Mouse (Mus musculus) midbrain, embryonic 13.5 days (tissue): ENCODE measurements around the gene Hibch. TPM values are rescaled to one million over a fixed set of nuclear protein-coding genes. Genes with fewer than 3 reads are reported as not detected.

ENCODE experiments used
- ATAC-seq: fragments of 200-750 bp; cut with Nextera tagmentation; 2 replicates; pipeline ENCODE4 v1.8.0; 2017; ENCODE audit warnings: mild to moderate bottlenecking, moderate TSS enrichment, moderate library complexity
- H3K27ac ChIP-seq: fragments of 300-500 bp; sonication (generic); 2 replicates; pipeline ENCODE4 v1.5.1; 2015; ENCODE audit warnings: inconsistent platforms, mild to moderate bottlenecking, moderate library complexity
- H3K27me3 ChIP-seq: fragments of 300-500 bp; sonication (generic); 2 replicates; pipeline ENCODE4 v1.6.1; 2015; ENCODE audit warnings: mild to moderate bottlenecking, inconsistent platforms
- H3K36me3 ChIP-seq: fragments of 300-500 bp; sonication (generic); 2 replicates; pipeline ENCODE4 v1.6.1; 2015; ENCODE audit warnings: mild to moderate bottlenecking, inconsistent platforms
- H3K4me1 ChIP-seq: fragments of 300-500 bp; sonication (generic); replicated peaks from 2 replicates; pipeline ENCODE4 v1.6.1; 2015; ENCODE audit warnings: inconsistent platforms
- H3K4me2 ChIP-seq: fragments of 300-500 bp; sonication (generic); replicated peaks from 2 replicates; pipeline ENCODE4 v1.6.1; 2015; ENCODE audit warnings: moderate library complexity, mild to moderate bottlenecking, inconsistent platforms
- H3K4me3 ChIP-seq: fragments of 300-500 bp; sonication (generic); replicated peaks from 2 replicates; pipeline ENCODE4 v1.5.1; 2015; ENCODE audit warnings: mild to moderate bottlenecking, inconsistent platforms
- H3K9ac ChIP-seq: fragments of 300-500 bp; sonication (generic); replicated peaks from 2 replicates; pipeline ENCODE4 v1.6.1; 2015; ENCODE audit warnings: mild to moderate bottlenecking, inconsistent platforms
- H3K9me3 ChIP-seq: fragments of 300-500 bp; sonication (generic); 2 replicates; pipeline ENCODE4 v1.6.1; 2016; ENCODE audit warnings: mild to moderate bottlenecking, inconsistent platforms
- WGBS: fragments of 180-500 bp; shearing (Covaris S2); methylation state at CpG from one replicate; pipeline ENCODE4 v1.1.7; 2015; 5-methylcytosine and 5-hydroxymethylcytosine counted together
- polyA plus RNA-seq: library from polyadenylated mRNA; unstranded; fragments of >200 nt; fragmentation: Nextera tagmentation; extraction: Ambion mirVana; gene quantifications from 2 replicates; pipeline ENCODE4 v1.2.1, GENCODE M21; 2015

The Hibch gene
- polyA plus RNA-seq, 1 experiment from 2014 or later = 33.8 TPM

- Histone ChIP-seq H3K4me2 (no peak overlapping the region), H3K9ac (no peak overlapping the region), H3K4me3 (no peak overlapping the region), H3K9me3 (no peaks in the 10 kb centered on the region), H3K27me3 (no peaks in the 10 kb centered on the region), H3K27ac (no peak overlapping the region), H3K36me3 (no peaks in the 10 kb centered on the region), H3K4me1 (peaks cover 19% of the 10 kb centered on the region)
- ATAC-seq = no peak
- 40% methylated on average over 6 of the region's 6 CpGs for WGBS
These were observed 110.4 kb downstream of the Hibch start for GRCm38 (mm10) chr1:52955102-52955501.

DNA sequence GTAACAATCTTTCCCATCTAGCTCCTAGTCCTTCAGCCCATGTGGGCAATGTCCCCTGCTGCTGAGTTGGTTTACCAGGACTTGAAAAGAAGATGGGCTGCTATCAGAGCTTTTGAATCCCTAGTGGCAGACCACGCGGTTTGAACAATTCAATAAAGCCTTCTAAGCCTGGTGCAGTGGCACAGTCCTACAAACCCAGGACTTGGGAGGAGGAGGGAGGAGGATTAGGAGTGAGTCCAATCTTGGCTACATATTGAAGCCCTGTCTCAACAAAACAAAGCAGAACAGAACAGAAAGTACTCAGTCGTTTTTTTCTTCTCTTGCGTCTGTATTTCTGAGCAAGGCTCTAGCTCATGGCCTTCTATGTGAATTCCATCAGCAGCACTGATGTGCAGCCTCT lies 112.0 kb downstream of the Hibch start:
- no peak overlapping the region for H3K9ac ChIP-seq
- H3K4me2 ChIP-seq = no peak overlapping the region
- no peak for ATAC-seq
- 56% methylated on average over 4 of the region's 4 CpGs for WGBS
- no peaks in the 10 kb centered on the region for H3K27me3 ChIP-seq
- no peaks in the 10 kb centered on the region for H3K9me3 ChIP-seq
- H3K27ac ChIP-seq = no peak overlapping the region
- H3K4me3 ChIP-seq = no peak overlapping the region
- H3K4me1 ChIP-seq = peaks cover 19% of the 10 kb centered on the region
- no peaks in the 10 kb centered on the region for H3K36me3 ChIP-seq

- no peaks in the 10 kb centered on the region for H3K4me1 ChIP-seq
- H3K9ac ChIP-seq = no peak overlapping the region
- H3K9me3 ChIP-seq = no peaks in the 10 kb centered on the region
- no peaks in the 10 kb centered on the region for H3K36me3 ChIP-seq
- no peak overlapping the region for H3K4me2 ChIP-seq
- H3K27ac ChIP-seq = no peak overlapping the region
- 87% methylated on average over 6 of the region's 6 CpGs for WGBS
- no peak overlapping the region for H3K4me3 ChIP-seq
- no peak for ATAC-seq
- H3K27me3 ChIP-seq = no peaks in the 10 kb centered on the region
These were observed 115.5 kb downstream of the Hibch start for GRCm38 (mm10) chr1:52960191-52960590.

DNA sequence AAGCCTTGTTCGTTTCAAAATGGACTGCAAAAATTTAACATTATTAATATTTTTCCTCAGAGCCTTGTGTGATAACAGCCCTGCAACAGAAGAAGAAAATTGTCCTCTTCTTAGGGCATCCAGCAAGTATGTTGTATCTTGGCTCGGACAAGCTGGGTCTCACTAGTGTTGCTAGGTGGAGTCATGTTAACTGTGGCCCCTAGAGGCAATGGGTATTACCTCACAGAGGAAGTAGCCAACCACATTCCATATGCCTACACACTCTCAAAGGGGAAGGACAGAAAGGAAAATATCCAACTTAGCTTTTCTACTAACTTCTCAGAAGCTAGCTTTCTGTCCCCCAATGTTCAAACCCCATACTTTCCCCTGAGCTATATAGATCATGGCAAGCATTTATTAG lies 118.4 kb downstream of the Hibch start:
- no peaks in the 10 kb centered on the region for H3K9me3 ChIP-seq
- H3K36me3 ChIP-seq = no peaks in the 10 kb centered on the region
- H3K4me2 ChIP-seq = no peak overlapping the region
- ATAC-seq = no peak
- H3K4me1 ChIP-seq = no peaks in the 10 kb centered on the region
- 75% methylated on average over 2 of the region's 2 CpGs for WGBS
- no peak overlapping the region for H3K4me3 ChIP-seq
- no peak overlapping the region for H3K27ac ChIP-seq
- no peak overlapping the region for H3K9ac ChIP-seq
- no peaks in the 10 kb centered on the region for H3K27me3 ChIP-seq

DNA sequence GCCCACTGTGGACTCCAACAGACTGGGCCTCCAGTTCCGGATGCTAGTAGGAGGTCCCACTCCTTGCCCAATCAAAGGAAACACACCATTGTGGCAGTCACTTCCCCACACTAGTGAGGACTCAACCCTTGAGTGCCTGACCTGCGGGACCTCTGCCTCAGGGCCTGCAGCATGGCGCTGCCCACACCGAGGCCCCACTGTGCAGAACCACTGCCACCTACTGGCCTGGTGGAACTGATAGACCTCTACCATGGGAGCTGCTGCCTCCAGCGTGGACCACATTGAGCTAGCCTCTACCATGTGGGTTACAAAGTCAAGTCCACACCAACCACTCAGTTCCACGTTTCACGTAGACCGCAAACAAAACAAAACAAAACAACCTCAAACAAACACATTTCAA lies 119.9 kb downstream of the Hibch start:
- WGBS = 70% methylated on average over 8 of the region's 8 CpGs
- H3K27ac ChIP-seq = no peak overlapping the region
- H3K27me3 ChIP-seq = no peaks in the 10 kb centered on the region
- no peak overlapping the region for H3K4me2 ChIP-seq
- H3K9me3 ChIP-seq = no peaks in the 10 kb centered on the region
- no peaks in the 10 kb centered on the region for H3K4me1 ChIP-seq
- H3K9ac ChIP-seq = no peak overlapping the region
- no peak; the same call in 1 of the 2 replicates for ATAC-seq
- no peak overlapping the region for H3K4me3 ChIP-seq
- no peaks in the 10 kb centered on the region for H3K36me3 ChIP-seq

Other genes with a start within 250 kb of the Hibch start
- 7.7 and 8.0 TPM in 2 replicates for gene Nemp2, start 214.2 kb upstream of the Hibch start, polyA plus RNA-seq
- 7.0 and 8.1 TPM in 2 replicates for gene Mfsd6, start 117.5 kb upstream of the Hibch start, polyA plus RNA-seq
- 23.2 and 23.3 TPM in 2 replicates for gene Inpp1, start 27.2 kb upstream of the Hibch start, polyA plus RNA-seq
- gene 1700019D03Rik, start 175.2 kb downstream of the Hibch start, polyA plus RNA-seq = 0.83 and 1.8 TPM in 2 replicates
- 0.24 and 0.31 TPM in 2 replicates for gene Mstn, start 216.7 kb downstream of the Hibch start, polyA plus RNA-seq